Comparison of ENCODE assay signal across 28 mouse cellular contexts in genomic region chr5:118271449-118272110, GRCm38 (mm10). TPM values are rescaled to one million over a fixed set of nuclear protein-coding genes. Genes with fewer than 3 reads are reported as not detected.
DNase-seq lines count a peak whose midpoint lies in the region; ATAC-seq lines count a peak whose summit lies in the region.
"Had no signal": no experiment of that assay in that cellular context is flagged by ENCODE, and none has a peak within 500 bp of the region (broad histone marks: within the 10 kb centered on the region; RNA-seq: fewer than 3 reads in every experiment).

No protein-coding gene starts in this region.

- H3K27ac ChIP-seq in forebrain, embryonic 14.5 days (ENCODE audit: low read depth, low read length): no peak overlapping the region
- H3K27ac ChIP-seq in forebrain, embryonic 16.5 days (ENCODE audit: low read length): no peak overlapping the region
- H3K27ac ChIP-seq: forebrain, embryonic 13.5 days; hindbrain, embryonic 13.5 days; liver, embryonic 15.5 days had no signal

- no peak overlapping the region for H3K9ac ChIP-seq in forebrain, embryonic 14.5 days (ENCODE audit: low read length)
- H3K9ac ChIP-seq in forebrain, embryonic 16.5 days (replicated peaks; ENCODE audit: low read depth, low read length): no peak overlapping the region
- H3K9ac ChIP-seq: forebrain, embryonic 13.5 days; hindbrain, embryonic 13.5 days; liver, embryonic 15.5 days; lung, embryonic 14.5 days had no signal

- H3K9me3 ChIP-seq in forebrain, embryonic 14.5 days (replicated peaks; ENCODE audit: control insufficient read depth, low read length): no peaks in the 10 kb centered on the region
- no peaks in the 10 kb centered on the region for H3K9me3 ChIP-seq in forebrain, embryonic 16.5 days (ENCODE audit: control insufficient read depth, low read length)
- H3K9me3 ChIP-seq: forebrain, embryonic 13.5 days; hindbrain, embryonic 13.5 days; liver, embryonic 15.5 days had no signal

- ATAC-seq in forebrain, embryonic 14.5 days: no peak
- ATAC-seq in forebrain, embryonic 16.5 days: no peak
- peak; percentile 25 for ATAC-seq in megakaryocyte progenitor cell, adult 5-6 weeks (replicated peaks; ENCODE audit: poor library complexity)
- ATAC-seq: forebrain, embryonic 13.5 days; intestine, embryonic 16.5 days; midbrain, embryonic 16.5 days had no signal

- peaks cover 48% of the 10 kb centered on the region for H3K4me1 ChIP-seq in forebrain, embryonic 14.5 days (ENCODE audit: control insufficient read depth, insufficient read depth, low read length)
- peaks cover 54% of the 10 kb centered on the region for H3K4me1 ChIP-seq in forebrain, embryonic 16.5 days (replicated peaks; ENCODE audit: control insufficient read depth, insufficient read depth, low read length)

- WGBS in forebrain, embryonic 14.5 days: 35% methylated on average over 10 of the region's 10 CpGs
- WGBS in forebrain, embryonic 16.5 days: 36% methylated on average over 10 of the region's 10 CpGs

- no peaks in the 10 kb centered on the region for H3K36me3 ChIP-seq in forebrain, embryonic 14.5 days (ENCODE audit: control insufficient read depth, insufficient read depth, low read length)
- no peaks in the 10 kb centered on the region for H3K36me3 ChIP-seq in forebrain, embryonic 16.5 days (ENCODE audit: control insufficient read depth, insufficient read depth)
- H3K36me3 ChIP-seq: hindbrain, embryonic 13.5 days; liver, embryonic 15.5 days had no signal

- H3K27me3 ChIP-seq in forebrain, embryonic 14.5 days (replicated peaks; ENCODE audit: control insufficient read depth, insufficient read depth, low read length): no peaks in the 10 kb centered on the region; the same call in 1 of the 2 replicates
- H3K27me3 ChIP-seq in forebrain, embryonic 16.5 days (replicated peaks; ENCODE audit: control insufficient read depth, insufficient read depth, low read length): no peaks in the 10 kb centered on the region; the same call in 1 of the 2 replicates

- H3K4me2 ChIP-seq in forebrain, embryonic 14.5 days (ENCODE audit: low read length): no peak overlapping the region
- H3K4me2 ChIP-seq in forebrain, embryonic 16.5 days (ENCODE audit: low read length): no peak overlapping the region
- H3K4me2 ChIP-seq: forebrain, embryonic 13.5 days; heart, embryonic 11.5 days; hindbrain, embryonic 13.5 days; liver, embryonic 15.5 days; lung, embryonic 14.5 days; midbrain, embryonic 11.5 days had no signal

- peak; percentile 66 for DNase-seq in forebrain, embryonic 14.5 days (ENCODE audit: low spot score)
- DNase-seq in thymus, postnatal 14 days: peak; percentile 51
- no peak for DNase-seq in neural tube, embryonic 10.5 days (ENCODE audit: extremely low spot score, low spot score)
- no peak for DNase-seq in adipocyte (ENCODE audit: low spot score)
- no peak for DNase-seq in spleen, adult 18-20 months
- no peak for DNase-seq in right cerebral cortex, postnatal 14 days
- DNase-seq: adrenal gland, postnatal 14 days; cerebellum, adult 18-20 months; cerebellum, postnatal 10 days; gastrocnemius, postnatal 25 days; heart, adult 18-20 months; heart, postnatal 36 days; kidney, adult 9 months; kidney, postnatal 10 days; layer of hippocampus, adult 9-11 months; liver; lung, embryonic 14.5 days; right cerebral cortex, postnatal 25 days had no signal

- H3K4me3 ChIP-seq in forebrain, embryonic 14.5 days (ENCODE audit: low read depth, low read length): no peak overlapping the region
- no peak overlapping the region for H3K4me3 ChIP-seq in forebrain, embryonic 16.5 days (replicated peaks; ENCODE audit: low read length)
- H3K4me3 ChIP-seq: forebrain, embryonic 13.5 days; hindbrain, embryonic 13.5 days; liver, embryonic 15.5 days; myocyte had no signal

RNA-seq across cellular contexts. Expression of gene 2410131K14Rik, which starts 26.6 kb away (rescaled TPM):
- 14.6 and 17.1 TPM in 2 replicates for polyA plus RNA-seq in forebrain, embryonic 14.5 days (2014; fragmentation: Nextera tagmentation; extraction: Ambion mirVana)
- 17.8 and 18.6 TPM in 2 replicates for polyA plus RNA-seq in forebrain, embryonic 16.5 days (2015; fragmentation: Nextera tagmentation; extraction: Ambion mirVana)
- 1.4 and 1.6 TPM in 2 replicates for total RNA-seq in megakaryocyte progenitor cell, adult 5-6 weeks (2015)
- total RNA-seq in megakaryocyte progenitor cell, adult 5-6 weeks (2017): 1.6 and 2.6 TPM in 2 replicates

RNA-seq across cellular contexts. Expression of gene Rnft2, which starts 26.7 kb away (rescaled TPM):
- 10.7 and 11.3 TPM in 2 replicates for polyA plus RNA-seq in forebrain, embryonic 14.5 days (2014; fragmentation: Nextera tagmentation; extraction: Ambion mirVana)
- 9.4 and 11.1 TPM in 2 replicates for polyA plus RNA-seq in forebrain, embryonic 16.5 days (2015; fragmentation: Nextera tagmentation; extraction: Ambion mirVana)
- total RNA-seq in megakaryocyte progenitor cell, adult 5-6 weeks (2015): 1.2 TPM in 1 of 2 replicates, not detected in the other
- total RNA-seq in megakaryocyte progenitor cell, adult 5-6 weeks (2017): 0.84 TPM in 1 of 2 replicates, not detected in the other

Comparison
In these comparisons a context has a peak if more than half of its experiments do, and no peak if none do; other contexts are left out.
1. DNase-seq: peak in forebrain, embryonic 14.5 days (single experiment) and thymus, postnatal 14 days (single experiment); none in neural tube, embryonic 10.5 days (single experiment), adipocyte (single experiment), spleen, adult 18-20 months (0 of 2) and right cerebral cortex, postnatal 14 days (single experiment).